Mouse (Mus musculus) liver, embryonic 11.5 days (tissue): ENCODE measurements around the gene Atp5j. TPM values are rescaled to one million over a fixed set of nuclear protein-coding genes. Genes with fewer than 3 reads are reported as not detected.

ENCODE experiments used
- ATAC-seq: fragments of 200-750 bp; cut with Nextera tagmentation; replicated peaks from 2 replicates; pipeline ENCODE4 v1.8.0; 2017; ENCODE audit warnings: moderate number of reproducible peaks, mild to moderate bottlenecking, moderate TSS enrichment, moderate library complexity; ENCODE audit not compliant: low FRiP score
- DNase-seq: peaks from one replicate; pipeline ENCODE4 v3.0.0-alpha.2; 2017; ENCODE audit warnings: low spot score
- H3K27ac ChIP-seq: fragments of 300-500 bp; sonication (generic); 2 replicates; pipeline ENCODE4 v1.5.1; 2014; ENCODE audit warnings: mild to moderate bottlenecking, low read depth, low read length, control low read depth
- H3K27me3 ChIP-seq: fragments of 300-500 bp; sonication (generic); replicated peaks from 2 replicates; pipeline ENCODE4 v1.6.1; 2014; ENCODE audit warnings: low read length, mixed read lengths; ENCODE audit not compliant: control insufficient read depth, insufficient read depth
- H3K36me3 ChIP-seq: fragments of 300-500 bp; sonication (generic); 2 replicates; pipeline ENCODE4 v1.6.1; 2014; ENCODE audit warnings: mild to moderate bottlenecking, low read length, moderate library complexity, mixed read lengths; ENCODE audit not compliant: control insufficient read depth, insufficient read depth
- H3K4me1 ChIP-seq: fragments of 300-500 bp; sonication (generic); replicated peaks from 2 replicates; pipeline ENCODE4 v1.6.1; 2014; ENCODE audit warnings: low read length, mixed read lengths; ENCODE audit not compliant: control insufficient read depth, insufficient read depth
- H3K4me2 ChIP-seq: fragments of 300-500 bp; sonication (generic); 2 replicates; pipeline ENCODE4 v1.6.1; 2014; ENCODE audit warnings: mild to moderate bottlenecking, control low read depth, moderate library complexity
- H3K4me3 ChIP-seq: fragments of 300-500 bp; sonication (generic); 2 replicates; pipeline ENCODE4 v1.5.1; 2014; ENCODE audit warnings: low read depth, low read length, control low read depth
- H3K9ac ChIP-seq: fragments of 300-500 bp; sonication (generic); 2 replicates; pipeline ENCODE4 v1.6.1; 2014; ENCODE audit warnings: low read depth, low read length, control low read depth
- H3K9me3 ChIP-seq: fragments of 300-500 bp; sonication (generic); 2 replicates; pipeline ENCODE4 v1.6.1; 2016; ENCODE audit warnings: low read length, inconsistent platforms, mixed read lengths; ENCODE audit not compliant: control insufficient read depth
- WGBS: fragments of 180-500 bp; shearing (Covaris S2); extraction: QIAGEN DNeasy Blood & Tissue Kit; methylation state at CpG from one replicate; pipeline ENCODE4 v1.1.7; 2014; 5-methylcytosine and 5-hydroxymethylcytosine counted together
- polyA plus RNA-seq: library from polyadenylated mRNA; unstranded; fragments of >200 nt; fragmentation: Nextera tagmentation; extraction: Ambion mirVana; gene quantifications from 2 replicates; pipeline ENCODE4 v1.2.1, GENCODE M21; 2014

Atp5j gene
- polyA plus RNA-seq, 1 experiment from 2014 or later: 814 TPM

DNA sequence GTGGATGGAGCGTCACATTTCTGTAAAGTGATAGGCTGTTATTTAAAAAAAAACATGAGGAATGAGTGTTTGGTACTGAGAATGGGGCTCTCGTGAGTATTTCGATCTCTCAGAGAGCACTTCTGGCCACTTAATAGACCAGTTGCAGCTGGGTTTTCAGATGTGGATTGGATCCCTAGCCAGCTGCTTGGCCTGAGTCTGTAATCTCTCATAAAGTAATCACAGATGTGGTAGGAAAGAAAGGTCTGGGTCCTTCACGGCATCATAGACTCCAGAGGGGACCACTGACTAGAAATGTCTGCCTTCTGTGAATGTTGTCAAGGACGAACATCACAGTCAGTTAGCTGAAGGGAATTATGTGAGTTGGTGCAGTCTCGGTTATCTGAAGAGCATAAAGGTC lies 57.0 kb downstream of the Atp5j start:
- Histone ChIP-seq H3K27me3 (peaks cover 32% of the 10 kb centered on the region), H3K4me3 (no peak overlapping the region), H3K27ac (no peak overlapping the region), H3K9me3 (no peaks in the 10 kb centered on the region), H3K9ac (no peak overlapping the region), H3K4me1 (no peaks in the 10 kb centered on the region), H3K4me2 (no peak overlapping the region), H3K36me3 (no peaks in the 10 kb centered on the region)
- WGBS: 81% methylated on average over 6 of the region's 6 CpGs
- DNase-seq (no peak), ATAC-seq (no peak)

Other genes with a start within 250 kb of the Atp5j start
- 49.3 and 50.3 TPM in 2 replicates for gene Mrpl39, start 99.9 kb downstream of the Atp5j start, polyA plus RNA-seq
- gene Jam2, start 61.5 kb downstream of the Atp5j start, polyA plus RNA-seq: 1.4 and 1.7 TPM in 2 replicates
- 37.5 and 40.9 TPM in 2 replicates for gene Gabpa, start 700 bp downstream of the Atp5j start, polyA plus RNA-seq